Mouse (Mus musculus) G1E (cell line): ENCODE data around the gene Flt1.

Source experiments
- CTCF ChIP-seq: IDR thresholded peaks from 2 replicates; pipeline ENCODE4 v1.5.1; 2012; ENCODE audit warnings: low read depth, low read length, inconsistent platforms, mixed read lengths
- GATA1 ChIP-seq: IDR thresholded peaks from 2 replicates; pipeline ENCODE4 v1.6.1; 2012; ENCODE audit warnings: borderline replicate concordance, low read length, inconsistent platforms, mixed read lengths
- GATA2 ChIP-seq: IDR thresholded peaks from 2 replicates; pipeline ENCODE4 v1.6.1; 2012; ENCODE audit warnings: low read depth, low read length, inconsistent platforms, borderline replicate concordance
- POLR2AphosphoS5 ChIP-seq: IDR thresholded peaks from 2 replicates; pipeline ENCODE4 v1.6.1; 2012; ENCODE audit warnings: low read depth, low read length, inconsistent platforms; ENCODE audit not compliant: insufficient replicate concordance
- TAL1 ChIP-seq: conservative IDR thresholded peaks from 2 replicates; pipeline ENCODE4 v1.6.1; 2012; ENCODE audit warnings: low read depth, low read length, inconsistent platforms, mixed read lengths

DNA sequence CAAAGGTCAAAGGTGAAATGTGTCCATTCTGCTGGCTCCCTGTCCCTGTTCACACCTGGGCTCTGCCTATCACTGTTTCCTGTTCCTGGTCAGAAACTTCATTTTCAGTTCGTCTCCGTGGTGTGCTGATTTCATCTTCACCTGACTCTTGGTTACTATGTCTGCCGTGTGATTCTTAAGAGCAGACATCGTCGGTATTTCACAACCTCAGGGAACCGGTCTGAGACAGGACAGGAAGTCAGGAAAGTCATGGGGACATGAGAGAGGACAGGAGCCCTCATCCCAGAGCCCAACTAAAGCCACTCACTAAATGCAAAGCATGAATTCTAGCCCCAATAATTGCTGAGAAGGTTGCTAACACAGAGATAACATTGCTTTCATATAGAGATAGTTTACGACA, 49.4 kb upstream of the Flt1 start:
- no peak for TF ChIP-seq CTCF
- TF ChIP-seq GATA1: no peak
- no peak for TF ChIP-seq POLR2AphosphoS5
- TF ChIP-seq GATA2: no peak
- TF ChIP-seq TAL1: no peak
